Mouse (Mus musculus) embryo, embryonic 9.5 days (tissue): ENCODE results near the gene Stx4a.
"Not testable (repeated sequence)": the region's sequence is repeated elsewhere in the genome, so short reads cannot be mapped to it uniquely, and the experiment has no call there.

Source experiments
- DNase-seq: peaks from one replicate; pipeline ENCODE4 v3.0.0-alpha.2; 2017; ENCODE audit errors: extremely low spot score

Stx4a gene

DNA sequence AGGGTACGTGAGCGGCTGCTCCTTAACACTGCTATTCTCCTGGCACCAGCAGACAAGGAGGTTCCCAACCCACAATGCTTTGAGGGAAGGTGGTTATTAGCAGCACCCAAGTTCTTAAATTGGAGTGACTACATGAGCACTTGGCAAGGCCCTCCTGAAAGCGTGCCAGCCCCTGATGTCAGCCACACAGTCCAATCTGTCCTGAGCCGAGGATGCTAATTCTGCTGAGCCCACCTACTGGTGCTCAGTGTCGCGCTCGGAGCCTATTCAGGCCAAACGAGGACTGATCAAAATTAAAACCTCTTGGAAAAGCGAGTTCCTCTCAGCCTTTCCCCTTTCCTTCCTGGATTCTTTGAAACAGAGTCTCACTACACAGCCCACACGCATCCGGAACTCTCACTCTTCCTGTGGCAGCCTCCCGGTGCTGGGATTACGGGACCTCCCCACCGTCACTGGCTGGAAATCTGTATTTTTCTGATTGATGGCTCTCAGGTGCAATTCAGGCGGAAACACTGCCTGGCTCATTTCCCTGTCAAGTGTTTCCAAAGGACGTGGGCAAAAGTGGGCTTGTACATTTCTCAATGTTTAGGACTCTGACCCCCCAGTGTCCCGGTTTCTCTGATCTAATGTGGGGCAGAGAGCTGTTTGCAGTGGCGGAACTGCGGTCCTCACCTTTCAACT is 9.7 kb upstream of the Stx4a start:
- no peak for DNase-seq

GRCm38 (mm10) chr7:127815116-127815665 is 8.9 kb upstream of the Stx4a start:
- no peak for DNase-seq

DNA sequence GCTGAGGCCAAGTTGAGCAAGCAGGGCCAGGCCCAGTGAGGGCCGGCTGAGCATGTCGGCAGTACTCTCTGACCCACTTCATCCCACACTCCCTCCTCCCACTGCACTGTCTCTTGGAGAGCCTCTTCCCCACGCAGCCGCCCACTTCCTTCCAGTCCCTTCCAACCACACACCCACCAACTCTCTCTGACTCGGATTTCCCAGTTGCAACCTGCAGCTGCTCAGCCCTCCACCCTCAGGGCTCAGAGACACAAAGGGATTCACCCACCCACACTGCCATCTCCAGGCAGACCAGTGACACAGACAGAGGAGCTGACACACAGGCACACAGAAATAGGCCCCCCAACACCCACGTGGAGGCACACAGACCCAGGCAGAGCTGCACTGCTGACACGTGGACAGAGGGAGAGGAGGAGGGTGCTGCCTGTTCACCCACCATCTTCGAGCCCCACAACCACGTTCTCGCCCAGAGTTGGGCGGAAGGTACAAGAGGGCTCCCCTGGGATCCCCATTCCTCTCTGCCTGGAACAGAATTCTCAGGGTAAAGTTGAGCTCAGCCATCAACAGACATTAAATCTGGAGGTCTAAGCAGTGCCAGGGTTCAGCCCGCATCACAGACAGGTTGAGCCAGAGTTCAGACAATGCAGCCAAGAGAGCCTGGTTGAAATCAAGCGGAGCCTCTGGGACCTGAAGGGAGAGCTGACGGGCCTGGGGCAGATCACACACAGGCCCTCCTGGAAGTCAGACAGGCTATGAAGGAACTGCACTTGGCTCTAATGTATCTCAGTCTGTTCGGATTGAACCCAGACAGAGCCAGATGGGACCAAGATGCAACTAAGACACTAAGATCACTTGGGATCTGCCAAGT is 7.9 kb upstream of the Stx4a start:
- no peak for DNase-seq

- DNase-seq, result no peak
Observed at GRCm38 (mm10) chr7:127817053-127817452, 7.0 kb upstream of the Stx4a start.

DNA sequence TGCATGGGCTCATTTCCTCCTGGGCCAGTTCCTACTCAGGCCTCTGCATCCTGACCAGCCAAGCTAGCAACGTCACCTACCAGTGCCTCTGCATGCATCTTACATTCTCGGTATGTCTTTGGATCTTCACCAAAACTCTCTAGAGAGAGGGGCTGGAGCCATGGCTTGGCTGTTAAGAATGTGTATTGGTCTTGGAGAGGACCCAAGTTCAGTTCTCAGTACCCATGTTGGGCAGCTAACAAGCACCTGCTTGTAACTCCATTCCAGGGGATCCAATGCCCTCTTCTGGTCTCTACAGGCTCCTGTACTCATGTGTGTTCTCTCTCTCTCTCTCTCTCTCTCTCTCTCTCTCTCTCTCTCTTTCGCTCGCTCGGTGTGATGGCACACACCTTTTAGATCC is 6.3 kb upstream of the Stx4a start:
- no peak for DNase-seq

DNA sequence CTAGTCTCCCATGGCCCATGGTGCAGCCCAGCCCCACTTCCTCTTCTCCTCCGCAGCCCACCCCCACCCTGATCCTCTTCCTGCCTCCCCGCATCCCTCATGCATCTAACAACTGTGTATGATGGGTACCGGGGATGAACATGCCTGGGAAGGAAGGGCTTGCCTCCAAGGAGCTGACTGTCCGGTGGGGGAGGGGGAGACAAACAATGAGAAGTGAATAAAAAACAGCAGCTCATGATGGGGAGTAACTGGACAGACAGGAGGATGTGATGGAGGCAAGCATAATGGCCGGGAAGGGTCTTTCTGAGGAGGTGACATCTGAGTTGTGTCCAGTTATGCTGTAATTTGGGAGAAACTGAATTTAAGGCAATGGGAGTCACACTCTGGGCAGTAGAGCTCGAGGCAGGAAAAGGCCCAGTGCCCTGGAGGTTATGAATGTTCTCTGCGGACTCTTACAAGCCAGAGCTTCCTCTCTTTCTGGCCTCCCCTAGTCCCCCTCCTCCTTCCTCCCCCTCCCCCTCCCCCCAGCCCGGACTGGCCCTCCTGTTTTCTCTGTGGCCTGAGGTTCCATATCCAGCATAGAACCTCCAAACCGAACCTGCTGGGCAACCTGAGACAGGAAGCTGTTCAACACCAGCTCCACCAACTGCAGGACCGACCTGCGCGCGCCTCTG is 3.1 kb upstream of the Stx4a start:
- DNase-seq, result no peak

- DNase-seq, result no peak
Observed at GRCm38 (mm10) chr7:127822494-127822893, 1.6 kb upstream of the Stx4a start.

GRCm38 (mm10) chr7:127823236-127824171 is 590 bp upstream of the Stx4a start:
- DNase-seq, result peak; percentile 37

DNA sequence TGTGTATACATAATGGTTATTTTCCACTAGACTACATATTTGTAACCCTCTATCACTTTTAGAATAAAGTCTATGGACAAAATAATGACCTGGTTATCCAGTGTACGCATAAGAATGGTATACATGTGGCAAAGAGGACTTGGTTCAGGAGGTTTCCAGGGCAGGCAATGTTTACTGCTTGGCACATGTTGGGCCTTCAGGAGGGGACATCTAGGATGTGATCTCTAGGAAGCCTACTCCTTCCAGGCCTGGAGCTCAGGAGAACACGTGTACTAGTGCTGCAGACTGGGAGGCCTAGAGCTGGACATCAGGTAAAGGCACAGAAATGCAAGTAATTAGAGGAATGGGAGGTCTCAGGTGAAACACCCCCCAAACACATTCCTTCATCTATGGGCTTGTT is 11.5 kb downstream of the Stx4a start:
- no peak for DNase-seq

- no peak for DNase-seq
Observed at GRCm38 (mm10) chr7:127837473-127837872, 13.4 kb downstream of the Stx4a start.

DNA sequence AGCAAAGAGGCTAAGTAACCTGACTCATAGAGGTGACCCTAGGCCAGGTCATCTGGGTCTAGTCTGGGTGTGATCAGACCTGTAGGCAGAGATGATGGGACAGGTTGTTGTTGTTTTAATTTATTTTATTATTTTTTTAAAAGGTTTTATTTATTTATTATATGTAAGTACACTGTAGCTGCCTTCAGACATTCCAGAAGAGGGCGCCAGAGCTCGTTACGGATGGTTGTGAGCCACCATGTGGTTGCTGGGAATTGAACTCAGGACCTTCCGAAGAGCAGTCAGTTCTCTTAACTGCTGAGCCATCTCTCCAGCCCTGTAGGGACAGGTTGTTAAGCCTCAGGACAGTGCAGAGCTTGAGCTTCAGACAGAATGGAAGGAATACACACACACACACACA is 13.8 kb downstream of the Stx4a start:
- DNase-seq, result not testable (repeated sequence)

GRCm38 (mm10) chr7:127840031-127840430 is 15.9 kb downstream of the Stx4a start:
- not testable (repeated sequence) for DNase-seq

- DNase-seq, result no peak
Observed at GRCm38 (mm10) chr7:127840886-127841285, 16.8 kb downstream of the Stx4a start.

GRCm38 (mm10) chr7:127841340-127842000 is 17.4 kb downstream of the Stx4a start:
- peak; percentile 89 for DNase-seq

DNA sequence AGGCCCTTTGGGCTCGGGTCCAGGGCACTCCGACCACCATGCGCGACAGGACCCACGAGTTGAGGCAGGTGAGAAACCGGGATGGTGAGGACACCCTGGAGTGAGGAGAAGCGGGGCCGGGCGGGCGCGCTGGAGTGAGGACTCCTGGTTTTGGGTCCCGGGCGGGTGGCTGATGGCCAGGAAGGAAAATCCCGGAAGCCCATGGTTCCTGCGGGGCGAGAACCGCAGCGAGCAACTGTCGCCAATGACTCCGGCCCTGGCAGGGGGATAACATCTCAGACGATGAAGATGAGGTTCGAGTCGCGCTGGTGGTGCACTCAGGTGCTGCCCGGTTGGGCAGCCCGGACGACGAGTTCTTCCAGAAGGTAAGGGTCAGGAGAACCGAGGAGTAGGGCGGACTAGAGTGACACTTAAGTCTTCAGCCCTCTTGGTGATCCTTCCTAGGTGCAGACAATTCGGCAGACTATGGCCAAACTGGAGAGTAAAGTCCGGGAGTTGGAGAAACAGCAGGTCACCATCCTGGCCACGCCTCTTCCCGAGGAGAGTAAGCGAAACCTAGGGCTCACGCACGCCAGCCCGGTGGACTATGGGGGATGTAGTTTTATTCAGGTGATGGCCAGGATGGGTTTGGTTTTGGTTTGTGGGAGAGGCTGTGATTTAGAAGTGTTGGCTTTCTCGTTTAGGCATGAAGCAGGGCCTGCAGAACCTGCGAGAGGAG is 18.1 kb downstream of the Stx4a start:
- DNase-seq, result peak; percentile 72

- no peak for DNase-seq
Observed at GRCm38 (mm10) chr7:127849973-127850875, 26.1 kb downstream of the Stx4a start.

DNA sequence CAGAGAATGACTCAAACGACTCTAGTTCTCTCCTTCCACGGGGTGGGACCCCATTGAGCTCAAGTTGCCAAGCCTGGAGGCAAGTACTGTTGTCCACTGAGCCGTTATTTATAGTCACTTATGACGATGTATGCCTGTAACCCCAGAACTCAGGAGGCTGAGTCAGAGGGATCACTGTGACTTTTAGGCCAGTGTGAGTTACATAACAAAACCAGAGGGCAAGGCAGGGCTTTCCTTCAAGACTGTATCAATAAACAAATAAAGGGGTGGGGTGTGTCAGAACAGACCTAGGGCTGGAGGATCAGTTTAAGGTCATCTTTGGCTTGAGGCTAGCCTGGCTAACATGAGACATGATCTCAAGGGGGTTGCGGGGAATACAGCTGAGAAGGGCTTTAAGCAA is 26.8 kb downstream of the Stx4a start:
- DNase-seq, result no peak

- DNase-seq, result no peak
Observed at GRCm38 (mm10) chr7:127858258-127858657, 34.2 kb downstream of the Stx4a start.

- no peak for DNase-seq
Observed at GRCm38 (mm10) chr7:127866434-127866833, 42.3 kb downstream of the Stx4a start.
